Mouse (Mus musculus) cerebellum, adult 8-10 months (tissue): ENCODE data around the gene Asap2.

Experiments
- DNase-seq: peaks from one replicate; pipeline ENCODE4 v3.0.0; 2022

Asap2 gene

GRCm38 (mm10) chr12:21268083-21268616 lies 277.9 kb downstream of the Asap2 start:
- peak; percentile 46 for DNase-seq

DNA sequence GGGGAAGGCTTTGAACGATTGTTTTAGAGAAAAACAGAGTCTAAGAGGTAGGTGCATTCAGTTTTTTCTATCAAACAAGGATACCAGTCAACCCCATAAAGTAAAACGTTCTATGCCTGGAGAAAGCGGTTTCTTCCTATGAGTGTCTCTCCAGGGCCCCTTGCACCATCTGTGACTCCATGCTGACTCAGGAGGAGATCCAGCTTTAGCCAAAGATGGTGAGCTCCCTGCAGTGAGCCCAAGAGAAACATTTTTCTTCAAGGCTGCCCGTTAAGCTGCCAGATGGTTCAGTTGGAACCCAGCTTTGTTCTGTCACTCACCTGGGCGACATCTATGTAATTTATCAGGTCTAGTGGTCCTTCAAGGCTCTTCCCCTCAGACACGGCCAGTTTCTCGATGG lies 284.2 kb downstream of the Asap2 start:
- DNase-seq = peak; percentile 72

GRCm38 (mm10) chr12:21277352-21277864 lies 287.1 kb downstream of the Asap2 start:
- DNase-seq = no peak

- DNase-seq = no peak
These were observed 294.6 kb downstream of the Asap2 start, which contains the start of gene Cpsf3 for GRCm38 (mm10) chr12:21284761-21285441. TSS of gene Cpsf3 (plus strand) at chr12:21285391.

DNA sequence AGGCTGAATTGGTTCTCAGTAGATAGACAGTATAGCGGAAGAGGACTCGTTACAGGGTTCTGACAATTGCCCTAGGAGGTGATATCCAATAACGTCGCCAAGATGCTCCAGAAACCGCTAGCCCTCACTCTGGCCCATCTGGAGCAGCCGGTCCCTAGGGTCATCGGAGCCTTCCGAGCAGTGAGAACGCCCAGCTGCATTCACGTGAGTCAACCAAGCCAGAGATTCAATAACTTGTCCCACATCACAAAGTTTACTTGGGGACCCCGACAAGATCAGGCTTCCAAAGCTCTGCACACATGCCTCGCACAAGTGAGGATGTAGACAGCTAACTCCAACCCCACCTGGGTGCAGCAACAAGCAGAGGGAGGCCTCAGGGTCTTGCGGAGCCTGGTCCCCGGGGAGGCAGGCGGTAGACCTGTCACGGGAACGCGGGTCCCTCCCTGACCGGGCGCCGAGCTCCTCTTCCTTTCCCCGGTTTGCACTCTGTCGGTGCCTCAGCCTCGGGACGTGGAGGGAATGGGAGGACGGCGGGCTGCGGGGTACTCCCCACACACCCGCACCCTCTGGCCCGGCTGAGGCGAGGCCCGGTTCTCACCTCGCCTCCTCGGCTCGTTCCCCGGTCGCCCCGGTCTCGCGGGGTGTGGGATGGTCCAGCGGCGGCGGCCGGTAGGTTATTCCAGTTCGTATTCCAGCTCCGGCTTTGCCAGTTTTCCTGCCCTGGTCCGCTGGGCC lies 295.4 kb downstream of the Asap2 start:
- no peak for DNase-seq

- peak; percentile 99 for DNase-seq
These were observed 296.0 kb downstream of the Asap2 start, which contains the start of gene Itgb1bp1 for GRCm38 (mm10) chr12:21286243-21286622. TSS of gene Itgb1bp1 (minus strand) at chr12:21286284.

- DNase-seq = no peak
These were observed 296.7 kb downstream of the Asap2 start for GRCm38 (mm10) chr12:21286712-21287650.

- no peak for DNase-seq
These were observed 298.6 kb downstream of the Asap2 start for GRCm38 (mm10) chr12:21288716-21289395.

DNA sequence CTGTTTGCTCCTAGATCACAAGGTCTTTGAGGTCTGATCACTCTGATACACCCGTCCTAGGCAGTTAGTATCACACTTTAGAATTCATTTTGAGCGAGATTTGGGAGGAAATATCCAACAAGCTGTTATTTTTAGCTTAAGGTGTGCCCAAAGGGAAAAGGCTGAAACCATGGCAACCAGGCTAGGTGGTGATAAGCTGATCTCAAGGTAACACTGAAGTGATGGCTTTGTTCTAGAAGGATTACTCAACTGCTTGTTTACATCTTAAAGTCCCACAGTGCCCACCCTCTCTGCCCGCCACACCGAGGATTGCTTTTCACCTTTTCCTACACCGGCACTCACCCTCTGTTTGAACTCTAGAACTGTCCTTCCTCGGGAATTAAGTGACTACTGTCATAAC lies 299.4 kb downstream of the Asap2 start:
- no peak for DNase-seq

- no peak for DNase-seq
These were observed 308.6 kb downstream of the Asap2 start for GRCm38 (mm10) chr12:21298856-21299255.

GRCm38 (mm10) chr12:21301324-21301723 lies 311.1 kb downstream of the Asap2 start:
- no peak for DNase-seq

DNA sequence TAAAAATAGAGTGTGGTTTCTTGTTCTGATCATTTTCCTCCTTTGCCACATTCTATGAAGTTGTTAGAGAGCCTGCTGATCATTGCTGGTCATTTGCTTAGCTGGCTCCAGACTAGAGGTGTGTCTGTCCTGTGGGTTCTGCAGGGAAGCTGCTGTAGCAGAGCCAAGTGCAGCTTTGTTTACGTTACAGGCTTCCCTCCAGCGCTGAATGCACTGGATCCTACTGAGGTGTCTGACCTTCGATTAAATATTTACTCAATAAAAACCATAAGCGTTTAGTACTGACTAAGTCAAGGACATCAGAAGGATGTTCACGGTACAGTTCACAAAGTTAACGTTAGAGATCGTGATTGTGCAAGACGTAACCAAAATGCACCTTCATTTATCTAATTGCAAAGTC lies 311.7 kb downstream of the Asap2 start:
- DNase-seq = no peak

GRCm38 (mm10) chr12:21302361-21302783 lies 312.1 kb downstream of the Asap2 start:
- DNase-seq = no peak

GRCm38 (mm10) chr12:21305741-21306140 lies 315.5 kb downstream of the Asap2 start:
- DNase-seq = no peak

- DNase-seq = no peak
These were observed 316.5 kb downstream of the Asap2 start for GRCm38 (mm10) chr12:21306721-21307120.

- DNase-seq = no peak
These were observed 321.9 kb downstream of the Asap2 start for GRCm38 (mm10) chr12:21312201-21312600.

GRCm38 (mm10) chr12:21315923-21316868 lies 325.9 kb downstream of the Asap2 start, which contains the start of gene Iah1:
TSS of gene Iah1 (plus strand) at chr12:21316389.
- peak; percentile 80 for DNase-seq

- peak; percentile 20 for DNase-seq
These were observed 326.6 kb downstream of the Asap2 start for GRCm38 (mm10) chr12:21316869-21317265.

- peak; percentile 56 for DNase-seq
These were observed 328.1 kb downstream of the Asap2 start for GRCm38 (mm10) chr12:21318143-21318895.
